Mouse (Mus musculus): ENCODE results near the gene Ogfod3. TPM values are rescaled to one million over a fixed set of nuclear protein-coding genes. Genes with fewer than 3 reads are reported as not detected.

The Ogfod3 gene
- polyA plus RNA-seq, 1 experiment from 2014 or later = 15.4 TPM

DNA sequence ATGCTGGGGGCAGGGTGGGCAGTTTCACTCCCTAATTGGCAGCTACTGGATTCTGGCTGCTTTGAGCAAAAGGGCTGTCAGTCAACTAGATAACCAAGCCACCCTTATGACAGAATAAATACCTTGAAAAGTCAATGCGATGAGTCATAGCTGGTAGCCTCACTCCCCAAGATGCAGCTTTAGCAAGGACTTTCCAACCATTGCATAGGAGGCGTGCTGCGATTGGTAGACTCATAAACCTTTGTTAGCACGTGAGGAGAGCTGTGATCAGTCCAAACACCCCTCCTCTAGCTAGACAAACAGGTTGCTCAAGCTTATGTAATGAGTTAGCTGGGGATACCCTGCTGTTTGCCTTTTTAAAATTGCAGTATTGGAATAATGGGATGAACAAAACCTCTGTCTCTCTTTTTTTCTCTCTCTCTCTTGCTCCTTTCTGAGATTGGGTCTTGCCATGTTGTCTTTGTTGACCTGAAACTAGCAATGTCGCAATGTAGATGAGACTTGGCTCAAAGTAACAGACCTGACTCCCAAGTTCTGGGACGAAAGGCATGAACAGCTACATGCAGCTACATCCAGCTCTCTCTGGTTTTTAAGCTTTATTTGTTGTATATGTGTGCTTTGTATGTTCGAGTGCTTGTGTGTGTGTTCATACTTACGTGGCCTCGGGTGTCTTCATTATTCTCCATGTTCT lies 61.0 kb downstream of the Ogfod3 start:
- Histone ChIP-seq H3K9me3 (replicated peaks; ENCODE audit: control insufficient read depth, low read length) (no peaks in the 10 kb centered on the region), H3K9ac (ENCODE audit: low read depth, low read length) (no peak overlapping the region), H3K36me3 (ENCODE audit: control insufficient read depth, insufficient read depth) (no peaks in the 10 kb centered on the region), H3K27me3 (ENCODE audit: control insufficient read depth, insufficient read depth, low read depth, low read length) (no peaks in the 10 kb centered on the region), H3K27ac (ENCODE audit: low read length) (no peak overlapping the region), H3K4me2 (ENCODE audit: low read depth, low read length) (no peak overlapping the region), H3K4me3 (ENCODE audit: low read depth, low read length) (no peak overlapping the region), H3K4me1 (ENCODE audit: control insufficient read depth, low read depth, low read length) (no peaks in the 10 kb centered on the region; the same call in 1 of the 2 replicates)
- peak; percentile 61 for ATAC-seq (ENCODE audit: low read depth)
- WGBS (ENCODE audit: insufficient replicate concordance) = 58% methylated on average over 9 of the region's 9 CpGs

DNA sequence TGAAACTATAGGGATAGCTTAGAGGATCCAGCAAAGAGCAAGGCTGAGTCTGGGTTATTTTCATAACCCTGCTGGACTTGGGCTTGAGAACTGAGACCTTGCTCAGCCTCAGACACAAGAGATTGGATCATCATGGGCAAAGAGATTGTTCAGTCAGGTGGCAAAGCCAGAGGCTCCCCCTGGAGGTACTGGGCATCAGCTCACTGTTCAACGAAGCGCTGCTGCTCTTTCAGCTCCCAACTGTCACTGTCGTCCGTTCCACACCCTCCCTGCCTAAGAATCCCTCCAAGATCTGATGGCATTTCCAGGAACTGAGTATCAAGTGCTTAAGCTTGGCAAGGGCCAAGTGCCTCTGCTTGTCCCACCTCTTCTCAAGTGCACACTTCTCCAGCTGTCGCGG lies 65.8 kb downstream of the Ogfod3 start:
- Histone ChIP-seq H3K9ac (ENCODE audit: low read depth, low read length) (no peak overlapping the region), H3K4me1 (ENCODE audit: control insufficient read depth, low read depth, low read length) (no peaks in the 10 kb centered on the region; the same call in 1 of the 2 replicates), H3K27ac (ENCODE audit: low read length) (no peak overlapping the region), H3K27me3 (ENCODE audit: control insufficient read depth, insufficient read depth, low read depth, low read length) (no peaks in the 10 kb centered on the region), H3K4me3 (ENCODE audit: low read depth, low read length) (no peak overlapping the region), H3K36me3 (ENCODE audit: control insufficient read depth, insufficient read depth) (no peaks in the 10 kb centered on the region), H3K9me3 (replicated peaks; ENCODE audit: control insufficient read depth, low read length) (no peaks in the 10 kb centered on the region), H3K4me2 (ENCODE audit: low read depth, low read length) (no peak overlapping the region)
- ATAC-seq (ENCODE audit: low read depth) = no peak
- WGBS (ENCODE audit: insufficient replicate concordance) = 32% methylated on average over 6 of the region's 6 CpGs

DNA sequence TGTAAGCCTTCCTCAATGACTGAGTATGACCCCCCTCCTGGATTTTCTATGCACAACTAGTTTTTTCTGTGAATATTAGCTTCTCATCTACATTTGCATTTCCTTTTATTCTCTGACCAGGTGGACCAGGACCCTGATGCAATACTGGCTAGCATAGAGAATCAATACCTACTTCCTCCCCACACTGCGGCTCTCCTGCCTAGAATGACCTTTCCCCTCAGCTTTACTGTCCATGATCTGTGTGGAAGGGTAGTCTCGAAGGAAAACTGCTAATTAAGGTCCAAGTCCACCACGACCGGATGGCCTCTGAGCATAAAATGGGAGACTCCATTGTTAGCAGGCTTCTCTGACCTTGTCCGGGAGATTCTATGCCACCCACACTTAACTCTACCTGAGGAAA lies 66.8 kb downstream of the Ogfod3 start:
- Histone ChIP-seq H3K9me3 (replicated peaks; ENCODE audit: control insufficient read depth, low read length) (no peaks in the 10 kb centered on the region), H3K36me3 (ENCODE audit: control insufficient read depth, insufficient read depth) (no peaks in the 10 kb centered on the region), H3K27ac (ENCODE audit: low read length) (0 out of 2 replicates have a peak overlapping the region, but pooled peaks have one; percentile 1), H3K27me3 (ENCODE audit: control insufficient read depth, insufficient read depth, low read depth, low read length) (no peaks in the 10 kb centered on the region), H3K4me3 (ENCODE audit: low read depth, low read length) (no peak overlapping the region), H3K9ac (ENCODE audit: low read depth, low read length) (no peak overlapping the region), H3K4me1 (ENCODE audit: control insufficient read depth, low read depth, low read length) (no peaks in the 10 kb centered on the region; the same call in 1 of the 2 replicates), H3K4me2 (ENCODE audit: low read depth, low read length) (no peak overlapping the region)
- ATAC-seq (ENCODE audit: low read depth) = peak; percentile 76
- WGBS (ENCODE audit: insufficient replicate concordance) = 67% methylated on average over 5 of the region's 5 CpGs

DNA sequence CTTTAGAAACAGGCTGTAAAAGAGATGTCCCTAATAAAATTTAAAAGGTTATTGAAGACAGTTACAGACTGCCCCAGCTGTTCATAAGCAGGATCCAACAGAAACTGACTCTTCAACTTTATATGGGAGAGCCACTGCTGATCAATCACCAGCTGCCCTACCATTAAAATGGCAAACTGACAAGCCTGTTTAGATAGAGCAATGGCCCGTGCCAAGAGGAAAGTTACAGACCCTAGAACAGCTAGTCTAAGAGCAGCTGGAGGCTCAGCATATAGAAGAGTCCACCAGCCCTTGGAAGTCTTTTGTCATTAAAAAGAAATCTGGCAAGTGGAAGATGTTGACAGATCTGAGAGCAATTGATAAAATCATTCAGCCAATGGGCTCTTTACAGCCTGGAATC lies 69.9 kb downstream of the Ogfod3 start:
- Histone ChIP-seq H3K36me3 (ENCODE audit: control insufficient read depth, insufficient read depth) (no peaks in the 10 kb centered on the region), H3K27ac (ENCODE audit: low read length) (no peak overlapping the region), H3K9ac (ENCODE audit: low read depth, low read length) (no peak overlapping the region), H3K4me2 (ENCODE audit: low read depth, low read length) (no peak overlapping the region), H3K9me3 (replicated peaks; ENCODE audit: control insufficient read depth, low read length) (no peaks in the 10 kb centered on the region), H3K4me1 (ENCODE audit: control insufficient read depth, low read depth, low read length) (no peaks in the 10 kb centered on the region; the same call in 1 of the 2 replicates), H3K27me3 (ENCODE audit: control insufficient read depth, insufficient read depth, low read depth, low read length) (no peaks in the 10 kb centered on the region), H3K4me3 (ENCODE audit: low read depth, low read length) (no peak overlapping the region)
- ATAC-seq (ENCODE audit: low read depth) = no peak
- 53% methylated on average over 1 of the region's 1 CpGs for WGBS (ENCODE audit: insufficient replicate concordance)

DNA sequence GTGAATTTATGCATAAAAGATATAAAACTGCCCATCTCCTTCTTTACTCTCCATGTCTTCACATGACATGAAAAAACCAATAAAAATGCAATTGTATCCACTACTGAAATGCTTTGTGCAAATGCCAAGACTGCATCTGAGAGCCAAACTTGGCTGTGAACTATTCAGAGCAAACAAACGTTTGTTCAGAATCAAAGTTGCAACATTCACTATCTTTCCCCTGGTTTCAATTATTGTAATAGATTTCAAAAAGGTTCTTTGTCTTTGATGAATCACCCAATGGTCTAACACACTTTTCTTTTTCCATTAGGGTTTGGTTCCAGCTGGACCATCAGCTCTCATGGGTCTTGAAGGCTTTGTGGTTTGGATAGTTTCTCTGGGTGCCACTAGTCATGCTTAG lies 74.9 kb downstream of the Ogfod3 start:
- Histone ChIP-seq H3K27me3 (ENCODE audit: control insufficient read depth, insufficient read depth, low read depth, low read length) (no peaks in the 10 kb centered on the region), H3K27ac (ENCODE audit: low read length) (no peak overlapping the region), H3K4me1 (ENCODE audit: control insufficient read depth, low read depth, low read length) (no peaks in the 10 kb centered on the region; the same call in 1 of the 2 replicates), H3K36me3 (ENCODE audit: control insufficient read depth, insufficient read depth) (no peaks in the 10 kb centered on the region), H3K4me3 (ENCODE audit: low read depth, low read length) (no peak overlapping the region), H3K9me3 (replicated peaks; ENCODE audit: control insufficient read depth, low read length) (no peaks in the 10 kb centered on the region), H3K9ac (ENCODE audit: low read depth, low read length) (no peak overlapping the region), H3K4me2 (ENCODE audit: low read depth, low read length) (no peak overlapping the region)
- no peak for ATAC-seq (ENCODE audit: low read depth)
- 41% methylated on average over 1 of the region's 1 CpGs for WGBS (ENCODE audit: insufficient replicate concordance)

Other genes starting within 250 kb of the Ogfod3 start
- gene Csnk1d, start 213.4 kb downstream of the Ogfod3 start, polyA plus RNA-seq (2015; fragmentation: Nextera tagmentation; extraction: Ambion mirVana) = 33.4 and 36.8 TPM in 2 replicates
- gene Cd7, start 165.3 kb downstream of the Ogfod3 start, polyA plus RNA-seq (2015; fragmentation: Nextera tagmentation; extraction: Ambion mirVana) = 1.3 and 1.6 TPM in 2 replicates
- 0.05 and 0.22 TPM in 2 replicates for gene Sectm1b, start 141.1 kb downstream of the Ogfod3 start, polyA plus RNA-seq (2015; fragmentation: Nextera tagmentation; extraction: Ambion mirVana)
- 0.89 and 1.8 TPM in 2 replicates for gene Sectm1a, start 123.5 kb downstream of the Ogfod3 start, polyA plus RNA-seq (2015; fragmentation: Nextera tagmentation; extraction: Ambion mirVana)
- gene Tex19.2, start 86.0 kb downstream of the Ogfod3 start, polyA plus RNA-seq (2015; fragmentation: Nextera tagmentation; extraction: Ambion mirVana) = 0.05 TPM in 1 of 2 replicates, not detected in the other
- not detected in 2 replicates for gene Tex19.1, start 58.6 kb downstream of the Ogfod3 start, polyA plus RNA-seq (2015; fragmentation: Nextera tagmentation; extraction: Ambion mirVana)
- 0.14 TPM in 1 of 2 replicates, not detected in the other for gene Uts2r, start 44.4 kb downstream of the Ogfod3 start, polyA plus RNA-seq (2015; fragmentation: Nextera tagmentation; extraction: Ambion mirVana)
- gene Hexdc, start 278 bp downstream of the Ogfod3 start, polyA plus RNA-seq (2015; fragmentation: Nextera tagmentation; extraction: Ambion mirVana) = 2.9 and 3.1 TPM in 2 replicates
- 20.2 and 21.1 TPM in 2 replicates for gene Cybc1, start 24.6 kb upstream of the Ogfod3 start, polyA plus RNA-seq (2015; fragmentation: Nextera tagmentation; extraction: Ambion mirVana)
- gene Narf, start 32.5 kb upstream of the Ogfod3 start, polyA plus RNA-seq (2015; fragmentation: Nextera tagmentation; extraction: Ambion mirVana) = 118 and 119 TPM in 2 replicates
- gene Foxk2, start 55.3 kb upstream of the Ogfod3 start, polyA plus RNA-seq (2015; fragmentation: Nextera tagmentation; extraction: Ambion mirVana) = 2.1 and 2.3 TPM in 2 replicates
- gene Wdr45b, start 149.7 kb upstream of the Ogfod3 start, polyA plus RNA-seq (2015; fragmentation: Nextera tagmentation; extraction: Ambion mirVana) = 19.5 and 19.7 TPM in 2 replicates
- 0.56 and 1.2 TPM in 2 replicates for gene Rab40b, start 183.5 kb upstream of the Ogfod3 start, polyA plus RNA-seq (2015; fragmentation: Nextera tagmentation; extraction: Ambion mirVana)
- 28.2 and 36.4 TPM in 2 replicates for gene Fn3krp, start 216.7 kb upstream of the Ogfod3 start, polyA plus RNA-seq (2015; fragmentation: Nextera tagmentation; extraction: Ambion mirVana)
- gene Fn3k, start 230.2 kb upstream of the Ogfod3 start, polyA plus RNA-seq (2015; fragmentation: Nextera tagmentation; extraction: Ambion mirVana) = 35.3 and 38.4 TPM in 2 replicates
- gene Tbcd, start 247.2 kb upstream of the Ogfod3 start, polyA plus RNA-seq (2015; fragmentation: Nextera tagmentation; extraction: Ambion mirVana) = 19.5 and 21.4 TPM in 2 replicates

Measured in liver, embryonic 16.5 days (tissue).